Mouse (Mus musculus) thymus, adult 2 months (tissue): ENCODE measurements around the gene Zswim4.

ENCODE experiments used
- CTCF ChIP-seq: fragments of 200-500 bp; IDR thresholded peaks from 2 replicates; pipeline ENCODE4 v1.5.1; 2012; ENCODE audit warnings: mild to moderate bottlenecking, control low read depth, low read length, moderate library complexity, borderline replicate concordance; ENCODE audit not compliant: control insufficient read depth, poor library complexity, insufficient read depth; ENCODE audit errors: extremely low read depth
- POLR2A ChIP-seq: fragments of 200-500 bp; IDR thresholded peaks from 2 replicates; pipeline ENCODE4 v1.6.1; 2012; ENCODE audit warnings: mild to moderate bottlenecking, low read length, control low read depth, moderate library complexity; ENCODE audit not compliant: control insufficient read depth, poor library complexity, insufficient read depth; ENCODE audit errors: extremely low read depth

- TF ChIP-seq CTCF (peak; percentile 91), POLR2A (peak; percentile 30; the same call in 1 of the 2 replicates)
These were observed 50.3 kb downstream of the Zswim4 start for GRCm38 (mm10) chr8:84186547-84186946.
